Mouse (Mus musculus) small intestine, adult 2 months (tissue): ENCODE data around the gene Antxr1.

ENCODE experiments used
- CTCF ChIP-seq: fragments of 200-500 bp; IDR thresholded peaks from 2 replicates; pipeline ENCODE4 v1.5.1; 2012; ENCODE audit warnings: low read depth, mild to moderate bottlenecking, control low read depth, inconsistent platforms, low read length, moderate library complexity, mixed read lengths; ENCODE audit not compliant: insufficient replicate concordance, insufficient read length; ENCODE audit errors: extremely low read depth
- POLR2A ChIP-seq: fragments of 200-500 bp; IDR thresholded peaks from 2 replicates; pipeline ENCODE4 v1.6.1; 2012; ENCODE audit warnings: low read depth, mild to moderate bottlenecking, control low read depth, inconsistent platforms, low read length, moderate library complexity

DNA sequence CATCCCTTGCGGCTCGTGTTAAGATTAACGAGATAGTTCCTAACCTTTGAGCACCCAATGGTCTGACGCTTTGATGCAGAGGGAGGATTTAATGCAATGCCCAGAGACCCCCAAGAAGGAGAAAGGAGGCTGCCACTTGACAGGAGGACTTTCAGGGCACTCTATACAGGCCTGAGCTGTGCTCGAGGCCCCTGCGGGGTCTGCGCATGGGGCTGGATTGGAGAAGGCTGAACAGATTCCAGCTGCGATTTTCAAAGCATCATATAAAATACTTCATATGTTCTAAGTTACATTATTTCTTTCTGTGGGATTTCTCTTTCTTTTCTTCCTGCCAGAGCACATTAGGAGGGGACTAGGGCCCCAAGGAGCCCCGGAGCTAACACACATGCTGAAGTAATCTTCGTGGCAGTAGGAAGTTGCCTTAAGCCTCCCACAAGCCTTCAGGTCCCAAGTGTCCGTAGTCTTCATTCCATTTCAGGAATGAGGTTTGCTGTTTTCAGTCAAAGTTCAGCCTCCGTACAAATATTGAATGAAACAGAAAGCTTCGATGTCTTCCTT, 133.5 kb downstream of the Antxr1 start:
- TF ChIP-seq CTCF, result no peak
- TF ChIP-seq POLR2A, result no peak
